Mouse (Mus musculus): ENCODE data around the gene Smim20.
A peak's percentile ranks its signal among the peaks of the same experiment; 100 is the strongest.

Gene Smim20

GRCm38 (mm10) chr5:53265740-53266139 lies 1.1 kb upstream of the Smim20 start:
- DNase-seq (ENCODE audit: extremely low spot score, low spot score), result peak; percentile 45

- no peak for DNase-seq (ENCODE audit: extremely low spot score, low spot score)
Observed at GRCm38 (mm10) chr5:53266181-53266580, 702 bp upstream of the Smim20 start.

- no peak for DNase-seq (ENCODE audit: extremely low spot score, low spot score)
Observed at GRCm38 (mm10) chr5:53268095-53268692, 1.3 kb downstream of the Smim20 start.

- no peak for DNase-seq (ENCODE audit: extremely low spot score, low spot score)
Observed at GRCm38 (mm10) chr5:53269799-53270198, 2.9 kb downstream of the Smim20 start.

- no peak for DNase-seq (ENCODE audit: extremely low spot score, low spot score)
Observed at GRCm38 (mm10) chr5:53270947-53271711, 4.2 kb downstream of the Smim20 start.

GRCm38 (mm10) chr5:53272626-53273025 lies 5.7 kb downstream of the Smim20 start:
- no peak for DNase-seq (ENCODE audit: extremely low spot score, low spot score)

GRCm38 (mm10) chr5:53273699-53274430 lies 7.0 kb downstream of the Smim20 start:
- DNase-seq (ENCODE audit: extremely low spot score, low spot score), result no peak

- DNase-seq (ENCODE audit: extremely low spot score, low spot score), result no peak
Observed at GRCm38 (mm10) chr5:53274811-53275355, 8.0 kb downstream of the Smim20 start.

- DNase-seq (ENCODE audit: extremely low spot score, low spot score), result no peak
Observed at GRCm38 (mm10) chr5:53275376-53275775, 8.5 kb downstream of the Smim20 start.

GRCm38 (mm10) chr5:53276470-53277022 lies 9.7 kb downstream of the Smim20 start:
- no peak for DNase-seq (ENCODE audit: extremely low spot score, low spot score)

GRCm38 (mm10) chr5:53277716-53278263 lies 10.9 kb downstream of the Smim20 start:
- DNase-seq (ENCODE audit: extremely low spot score, low spot score), result no peak

- no peak for DNase-seq (ENCODE audit: extremely low spot score, low spot score)
Observed at GRCm38 (mm10) chr5:53279216-53279813, 12.4 kb downstream of the Smim20 start.

GRCm38 (mm10) chr5:53282487-53282886 lies 15.6 kb downstream of the Smim20 start:
- no peak for DNase-seq (ENCODE audit: extremely low spot score, low spot score)

GRCm38 (mm10) chr5:53286406-53286805 lies 19.5 kb downstream of the Smim20 start:
- no peak for DNase-seq (ENCODE audit: extremely low spot score, low spot score)

- DNase-seq (ENCODE audit: extremely low spot score, low spot score), result no peak
Observed at GRCm38 (mm10) chr5:53289438-53289837, 22.6 kb downstream of the Smim20 start.

GRCm38 (mm10) chr5:53294627-53295026 lies 27.7 kb downstream of the Smim20 start:
- DNase-seq (ENCODE audit: extremely low spot score, low spot score), result no peak

- DNase-seq (ENCODE audit: extremely low spot score, low spot score), result no peak
Observed at GRCm38 (mm10) chr5:53296961-53297360, 30.1 kb downstream of the Smim20 start.

- no peak for DNase-seq (ENCODE audit: extremely low spot score, low spot score)
Observed at GRCm38 (mm10) chr5:53301496-53301895, 34.6 kb downstream of the Smim20 start.

- no peak for DNase-seq (ENCODE audit: extremely low spot score, low spot score)
Observed at GRCm38 (mm10) chr5:53302895-53303670, 36.2 kb downstream of the Smim20 start.

GRCm38 (mm10) chr5:53303941-53304340 lies 37.1 kb downstream of the Smim20 start:
- no peak for DNase-seq (ENCODE audit: extremely low spot score, low spot score)
